Mouse (Mus musculus): Measurements from ENCODE around the gene Slirp.

The Slirp gene

DNA sequence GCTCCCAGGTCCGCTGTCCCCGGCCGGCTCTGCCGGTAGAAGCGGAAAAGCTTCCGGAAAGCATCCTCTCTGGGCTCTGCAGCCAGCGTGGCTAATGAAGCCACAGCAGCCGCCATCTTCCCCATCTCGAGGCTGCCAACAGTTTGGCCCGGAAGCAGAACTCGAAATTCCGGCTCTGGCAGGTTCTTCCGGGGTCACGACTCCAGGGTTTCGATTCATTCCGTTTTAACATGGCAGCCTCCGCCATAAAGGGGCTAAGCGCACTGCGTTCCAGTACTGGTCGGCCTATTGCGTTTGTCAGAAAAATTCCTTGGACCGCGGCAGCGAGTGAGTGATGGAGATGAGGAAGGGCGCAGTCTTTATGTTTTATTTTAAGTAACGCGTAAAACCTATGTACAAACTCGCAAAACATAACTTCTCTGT, at the start of gene Slirp, which contains the start of gene Alkbh1:
TSS of gene Slirp (plus strand) at position 197 of the 423 bp plus-strand sequence.
TSS of gene Alkbh1 (minus strand) at position 318 of the 423 bp plus-strand sequence.
- DNase-seq (ENCODE audit: low read depth in 2 of 2, low spot score in 2 of 2): peak; percentile 81 to 83

DNA sequence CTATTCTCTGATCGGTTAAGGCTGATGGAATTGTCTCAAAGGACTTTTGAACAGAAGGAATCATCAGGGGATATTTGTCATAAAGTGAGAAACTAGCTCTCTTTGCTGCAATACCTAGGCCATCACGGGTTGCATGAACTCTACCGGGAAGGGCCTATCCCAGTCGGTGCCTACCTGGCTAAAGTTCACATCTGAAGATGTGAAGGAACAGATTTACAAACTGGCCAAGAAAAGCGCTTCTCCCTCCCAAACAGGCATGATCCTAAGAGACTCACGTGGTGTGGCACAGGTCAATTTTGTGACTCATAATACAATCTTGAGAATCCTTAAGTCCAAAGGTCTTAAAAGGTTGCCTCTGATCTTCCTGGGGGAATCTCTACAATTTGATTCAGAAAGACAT, 49.4 kb upstream of the Slirp start:
- no peak for DNase-seq (ENCODE audit: low read depth in 2 of 2, low spot score in 2 of 2)

DNA sequence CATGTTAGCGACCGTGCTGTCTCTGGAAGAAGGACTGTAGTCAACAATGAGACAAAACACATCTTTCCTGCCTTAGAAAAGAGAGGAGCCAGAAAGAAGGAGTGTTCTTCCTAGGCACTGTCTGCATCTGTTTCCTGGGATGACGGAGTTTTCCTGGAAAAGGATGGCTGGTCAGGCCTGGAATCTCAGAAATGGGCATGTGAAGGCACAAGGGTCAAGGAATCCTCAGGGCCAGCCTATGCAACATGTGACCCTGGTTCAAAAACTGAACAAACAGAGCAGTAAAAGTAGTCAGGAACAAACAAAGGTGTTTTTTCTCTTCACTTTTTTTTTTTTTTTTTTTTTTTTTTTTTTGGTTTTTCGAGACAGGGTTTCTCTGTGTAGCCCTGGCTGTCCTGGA, 46.6 kb upstream of the Slirp start:
- no peak for DNase-seq (ENCODE audit: low read depth in 2 of 2, low spot score in 2 of 2)

DNA sequence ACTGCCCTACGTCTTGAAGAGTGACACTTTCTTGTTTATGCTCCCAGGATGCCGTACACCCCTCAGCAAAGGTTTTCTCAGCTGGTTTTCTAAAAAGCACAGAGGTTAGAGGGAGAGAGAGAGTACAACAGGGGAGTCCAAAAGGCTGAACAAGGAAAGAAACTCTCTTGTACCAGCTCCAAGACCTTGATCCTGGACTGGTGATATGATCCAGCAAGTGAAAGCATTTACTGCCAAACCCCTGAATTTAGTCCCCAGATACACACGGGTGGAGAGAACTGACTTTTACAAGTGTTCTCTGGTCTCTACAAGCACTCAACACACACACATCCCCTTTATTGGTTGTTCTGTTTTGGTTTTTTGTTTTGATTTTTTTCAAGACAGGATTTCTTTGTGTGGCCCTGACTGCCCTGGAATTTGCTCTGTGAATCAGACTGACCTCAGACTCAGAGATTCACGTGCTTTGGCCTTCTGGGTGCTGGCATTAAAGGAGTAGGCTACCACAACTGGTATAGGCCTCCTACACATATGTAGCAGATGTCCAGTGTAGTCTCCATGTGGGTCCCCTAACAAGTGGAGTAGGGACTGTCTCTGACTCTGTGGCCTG, 45.8 kb upstream of the Slirp start:
- DNase-seq (ENCODE audit: low read depth in 2 of 2, low spot score in 2 of 2): no peak

DNA sequence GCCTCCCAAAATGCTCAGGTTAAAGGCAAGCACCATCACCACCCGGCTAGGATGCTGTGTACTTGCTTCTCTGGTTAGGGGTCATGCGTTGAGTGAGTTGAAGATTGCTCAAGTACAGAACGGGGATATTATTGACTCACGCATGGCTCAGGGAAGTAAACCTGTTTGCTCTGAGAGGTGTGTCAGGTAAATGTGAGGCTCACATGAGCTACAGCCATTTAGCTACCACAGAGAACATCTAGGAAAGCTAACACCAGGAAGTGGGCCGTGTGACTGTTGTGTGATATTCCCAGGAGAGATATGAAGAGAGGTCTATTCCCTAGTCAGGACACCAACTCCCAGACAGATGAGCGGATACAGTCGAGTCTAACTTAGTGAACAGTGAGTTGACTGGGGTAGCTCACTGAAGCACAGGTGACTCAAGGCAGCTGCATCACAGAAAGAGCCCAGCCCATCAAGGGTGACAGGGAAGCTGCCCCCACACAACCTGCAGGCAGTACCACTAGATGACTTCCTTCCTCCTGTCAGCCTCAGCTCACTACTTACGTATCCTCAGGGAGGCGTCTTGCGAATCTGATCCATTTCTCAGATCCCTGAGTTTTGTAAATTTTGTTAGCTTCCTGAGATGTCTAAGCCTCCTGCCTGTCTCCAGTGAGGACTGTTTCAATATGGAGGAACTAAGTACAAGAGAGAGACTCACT, 44.4 kb upstream of the Slirp start:
- DNase-seq (ENCODE audit: low read depth in 2 of 2, low spot score in 2 of 2): no peak

DNA sequence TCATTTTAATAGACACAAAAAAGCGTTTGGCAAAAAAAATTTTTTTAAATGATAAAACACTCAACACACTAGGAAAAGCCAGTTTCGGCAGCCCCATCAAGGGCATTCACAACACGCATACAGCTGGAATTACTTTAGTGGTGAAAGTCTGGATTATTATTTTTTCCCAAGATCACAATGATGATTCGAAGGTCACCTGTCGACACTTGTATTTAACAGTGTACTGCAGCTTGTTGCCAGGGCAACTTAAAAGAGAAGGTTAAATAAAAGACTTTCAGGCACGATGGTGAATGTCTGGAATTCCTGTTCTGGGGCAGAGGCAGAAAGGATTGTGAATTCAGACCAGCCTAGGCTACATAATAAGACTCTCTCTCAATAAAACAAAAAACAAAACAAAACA, 41.8 kb upstream of the Slirp start:
- DNase-seq (ENCODE audit: low read depth in 2 of 2, low spot score in 2 of 2): no peak

DNA sequence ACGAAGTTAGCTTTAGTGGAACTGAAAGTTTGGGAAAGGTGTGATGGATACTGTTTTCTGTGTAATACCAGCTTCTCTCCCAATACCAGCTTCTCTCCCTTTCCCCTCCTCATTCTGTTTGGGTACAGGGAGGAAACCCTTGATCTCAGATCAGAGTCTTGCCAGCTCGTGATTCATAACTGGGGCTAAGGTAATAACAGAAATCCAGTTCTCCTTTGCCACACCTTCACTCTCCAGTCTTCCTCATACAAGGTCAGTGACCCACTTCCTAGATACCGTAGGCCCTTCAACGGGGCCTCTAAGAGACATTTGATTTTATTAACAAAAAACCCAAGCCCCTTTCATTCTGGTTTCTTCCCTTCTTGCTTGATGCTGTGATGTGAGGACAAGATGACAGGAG, 38.5 kb upstream of the Slirp start:
- DNase-seq (ENCODE audit: low read depth in 2 of 2, low spot score in 2 of 2): no peak

- DNase-seq (ENCODE audit: low read depth in 2 of 2, low spot score in 2 of 2): no peak
These were observed 38.0 kb upstream of the Slirp start for GRCm38 (mm10) chr12:87405721-87406120.

DNA sequence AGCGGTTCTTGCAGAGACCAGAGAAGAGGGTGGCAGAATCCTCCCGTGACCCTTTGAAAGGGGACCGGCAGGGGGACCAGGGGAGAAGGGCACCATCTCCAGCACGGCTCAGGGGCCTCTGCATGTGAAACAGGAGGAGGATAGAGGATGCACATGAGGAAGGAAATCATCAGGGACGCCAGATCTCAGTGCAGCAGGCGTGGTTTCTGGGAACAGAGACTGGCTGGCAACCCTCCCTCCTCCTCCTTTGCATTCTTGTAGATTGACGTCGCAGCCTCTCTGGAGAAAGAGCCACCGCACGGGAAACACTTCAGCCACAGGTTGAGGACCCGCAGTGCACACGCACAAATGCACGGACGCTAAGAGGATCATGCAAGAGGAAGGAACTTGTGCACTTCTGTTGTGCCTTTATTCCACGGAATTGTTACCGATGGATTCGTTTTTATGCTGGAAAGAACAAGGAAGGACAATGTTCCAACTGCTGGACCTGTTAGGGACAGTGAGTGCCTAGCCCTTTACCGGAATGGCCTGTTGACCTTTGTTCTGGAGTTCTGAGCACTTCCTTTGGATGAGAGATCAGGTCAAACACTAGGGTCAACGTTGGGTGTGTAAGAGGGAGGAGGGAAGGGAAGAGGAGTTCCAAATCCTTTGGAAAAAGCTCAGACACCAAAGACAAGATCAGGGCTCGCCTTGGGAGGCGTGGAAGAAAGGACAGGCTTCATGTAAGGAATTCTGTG, 35.7 kb upstream of the Slirp start:
- no peak for DNase-seq (ENCODE audit: low read depth in 2 of 2, low spot score in 2 of 2)

- DNase-seq (ENCODE audit: low read depth in 2 of 2, low spot score in 2 of 2): no peak
These were observed 34.6 kb upstream of the Slirp start for GRCm38 (mm10) chr12:87409123-87409522.

GRCm38 (mm10) chr12:87410999-87411398, 32.7 kb upstream of the Slirp start:
- DNase-seq (ENCODE audit: low read depth in 2 of 2, low spot score in 2 of 2): no peak

DNA sequence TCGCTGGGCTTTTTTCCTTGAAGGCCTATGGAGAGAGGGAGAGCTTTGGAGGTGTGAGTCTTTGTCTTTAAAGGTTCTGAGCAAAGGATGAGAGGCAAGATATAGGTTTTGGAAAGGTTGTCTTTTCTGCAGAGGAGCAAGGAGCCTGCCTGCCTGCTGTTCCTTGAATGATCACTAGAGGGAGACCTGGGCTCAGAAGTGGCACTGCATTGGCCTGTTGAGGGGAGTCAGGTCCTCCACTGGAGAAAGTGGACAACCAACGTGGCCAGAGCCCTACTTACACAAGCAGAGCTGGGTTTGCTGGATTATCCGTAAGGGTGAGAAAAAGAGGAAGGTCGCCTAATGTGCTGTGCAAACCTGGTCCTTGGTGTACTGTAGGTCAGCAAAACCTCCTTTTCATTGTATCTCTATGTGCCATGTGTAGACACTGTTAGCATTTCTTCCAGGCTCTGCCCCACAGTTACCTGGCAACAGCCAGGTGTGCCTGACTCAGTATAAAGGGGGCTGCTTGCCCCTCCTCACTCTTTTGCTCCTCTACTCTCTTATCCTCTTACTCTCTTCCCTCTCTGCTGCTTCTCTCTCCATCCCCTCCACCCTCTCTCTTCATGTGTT, 30.4 kb upstream of the Slirp start:
- DNase-seq (ENCODE audit: low read depth in 2 of 2, low spot score in 2 of 2): peak; percentile 43 to 63

GRCm38 (mm10) chr12:87415358-87415757, 28.3 kb upstream of the Slirp start:
- DNase-seq (ENCODE audit: low read depth in 2 of 2, low spot score in 2 of 2): no peak

- peak; percentile 18 to 47 for DNase-seq (ENCODE audit: low read depth in 2 of 2, low spot score in 2 of 2)
These were observed 27.0 kb upstream of the Slirp start for GRCm38 (mm10) chr12:87416690-87417089.

DNA sequence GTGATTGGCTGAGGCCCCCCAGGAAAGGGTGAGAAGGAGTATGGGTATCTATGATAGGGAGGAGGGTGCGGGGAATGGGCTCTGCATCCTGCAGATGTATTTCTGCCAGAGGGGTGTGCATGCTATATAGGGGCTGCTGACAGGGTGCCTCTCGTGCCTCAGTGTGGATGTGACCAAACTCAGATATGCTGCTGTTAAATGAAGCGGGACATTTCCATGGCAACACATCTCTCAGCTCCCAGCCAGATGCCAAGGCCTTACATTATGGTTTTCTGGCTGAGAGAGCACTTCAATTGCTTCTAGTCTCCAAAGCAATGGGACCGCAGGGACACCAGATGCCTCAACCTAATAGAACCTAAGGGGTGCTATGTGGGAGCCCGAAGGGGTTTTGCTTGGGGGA, 24.8 kb upstream of the Slirp start:
- no peak for DNase-seq (ENCODE audit: low read depth in 2 of 2, low spot score in 2 of 2)

- no peak for DNase-seq (ENCODE audit: low read depth in 2 of 2, low spot score in 2 of 2)
These were observed 23.7 kb upstream of the Slirp start for GRCm38 (mm10) chr12:87419974-87420485.

GRCm38 (mm10) chr12:87421708-87422507, 21.8 kb upstream of the Slirp start:
- DNase-seq (ENCODE audit: low read depth in 2 of 2, low spot score in 2 of 2): no peak

DNA sequence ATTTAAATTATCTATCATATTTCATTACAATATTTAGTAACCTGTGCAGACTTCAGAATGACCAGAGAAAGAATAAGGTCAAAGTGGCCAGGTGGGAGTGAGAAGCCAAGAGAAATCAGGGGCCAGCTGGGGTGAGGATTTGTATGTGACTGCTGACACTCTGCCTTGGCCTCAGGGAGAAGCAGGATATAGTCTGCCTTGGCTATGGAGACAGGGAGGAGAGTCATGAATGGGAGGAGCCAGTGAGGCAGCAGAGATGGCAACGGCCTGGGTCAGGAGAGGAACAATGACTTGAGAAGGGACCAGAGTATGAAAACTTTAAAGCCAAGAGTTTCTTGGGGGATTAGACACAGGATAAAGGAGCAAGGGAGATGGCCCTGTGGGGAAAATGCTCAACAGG, 20.0 kb upstream of the Slirp start:
- no peak for DNase-seq (ENCODE audit: low read depth in 2 of 2, low spot score in 2 of 2)

- no peak for DNase-seq (ENCODE audit: low read depth in 2 of 2, low spot score in 2 of 2)
These were observed 19.2 kb upstream of the Slirp start for GRCm38 (mm10) chr12:87424516-87424915.

DNA sequence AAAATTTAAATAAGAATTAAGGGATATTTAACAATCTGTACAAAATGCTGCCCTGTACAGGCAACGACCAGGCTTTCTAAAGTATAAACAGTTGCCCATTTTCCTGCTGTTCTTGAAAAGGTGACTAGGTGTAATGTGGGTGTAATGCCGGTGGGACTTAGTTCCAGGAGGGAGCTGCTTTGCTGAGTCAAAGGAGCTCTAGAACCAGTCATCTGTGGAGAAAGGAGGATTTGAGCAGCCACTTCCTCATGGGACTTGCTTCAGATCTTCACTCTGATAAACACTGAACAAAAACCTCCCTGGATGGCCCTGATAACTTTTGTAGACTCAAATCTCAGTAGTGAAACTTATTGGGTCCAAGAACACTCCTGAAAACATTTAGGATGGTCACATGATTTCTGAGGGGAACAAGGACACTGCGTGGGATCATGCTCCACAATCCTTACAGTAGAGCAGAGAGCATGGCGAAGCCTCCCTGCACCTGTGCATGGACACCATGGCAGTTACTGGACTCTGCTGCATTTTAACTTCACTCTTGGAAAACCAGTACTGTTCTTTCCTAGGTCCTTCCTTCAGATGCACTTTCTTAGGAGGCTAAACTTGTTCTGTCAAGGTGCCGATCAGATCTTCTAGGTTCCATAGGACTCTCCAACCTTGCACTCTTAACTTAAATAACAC, 17.2 kb upstream of the Slirp start:
- DNase-seq (ENCODE audit: low read depth in 2 of 2, low spot score in 2 of 2): no peak
